Mouse (Mus musculus) thymus, postnatal 4 days (tissue): ENCODE results near the gene Ifnz.
"Not testable (repeated sequence)": the region's sequence is repeated elsewhere in the genome, so short reads cannot be mapped to it uniquely, and the experiment has no call there.

ENCODE experiments used
- DNase-seq: peaks from one replicate; pipeline ENCODE4 v3.0.0; 2021

Gene Ifnz

GRCm38 (mm10) chr4:88788402-88788801, 6.5 kb downstream of the Ifnz start, which contains the start of gene Gm13277:
Gene Gm13277 (plus strand): TSS chr4:88788632.
- DNase-seq, result peak; percentile 74

GRCm38 (mm10) chr4:88791250-88791649, 9.3 kb downstream of the Ifnz start, which contains the start of gene Gm13278:
Gene Gm13278 (plus strand): TSS chr4:88791550.
- DNase-seq, result not testable (repeated sequence)

- peak; percentile 73 for DNase-seq
These were observed 12.2 kb downstream of the Ifnz start, which contains the start of gene Gm13275 for GRCm38 (mm10) chr4:88793936-88794675. Gene Gm13275 (plus strand): TSS chr4:88794487.

- not testable (repeated sequence) for DNase-seq
These were observed 15.2 kb downstream of the Ifnz start, which contains the start of gene Gm13279 for GRCm38 (mm10) chr4:88797097-88797496. Gene Gm13279 (plus strand): TSS chr4:88797397.

- DNase-seq, result not testable (repeated sequence)
These were observed 17.4 kb downstream of the Ifnz start, which contains the start of gene Gm13285 for GRCm38 (mm10) chr4:88799365-88799764. Gene Gm13285 (plus strand): TSS chr4:88799665.

- not testable (repeated sequence) for DNase-seq
These were observed 21.0 kb downstream of the Ifnz start, which contains the start of gene Gm13287 for GRCm38 (mm10) chr4:88802954-88803353. Gene Gm13287 (plus strand): TSS chr4:88803254.

GRCm38 (mm10) chr4:88805231-88805630, 23.3 kb downstream of the Ifnz start, which contains the start of gene Gm13288:
Gene Gm13288 (plus strand): TSS chr4:88805531.
- not testable (repeated sequence) for DNase-seq

- not testable (repeated sequence) for DNase-seq
These were observed 23.8 kb downstream of the Ifnz start for GRCm38 (mm10) chr4:88805761-88806160.

GRCm38 (mm10) chr4:88815928-88816327, 34.0 kb downstream of the Ifnz start, which contains the start of gene Ifna7:
Gene Ifna7 (plus strand): TSS chr4:88816228.
- no peak for DNase-seq

GRCm38 (mm10) chr4:88819659-88820058, 37.7 kb downstream of the Ifnz start, which contains the start of gene Ifna11:
Gene Ifna11 (plus strand): TSS chr4:88819959.
- DNase-seq, result no peak

- DNase-seq, result peak; percentile 49
These were observed 41.1 kb downstream of the Ifnz start for GRCm38 (mm10) chr4:88822995-88823394.

GRCm38 (mm10) chr4:88827116-88827515, 45.2 kb downstream of the Ifnz start, which contains the start of gene Ifna6:
Gene Ifna6 (plus strand): TSS chr4:88827416.
- not testable (repeated sequence) for DNase-seq

GRCm38 (mm10) chr4:88830523-88830922, 48.6 kb downstream of the Ifnz start:
- DNase-seq, result peak; percentile 66
